Comparison of ENCODE assay signal across 15 mouse cellular contexts in genomic region chr11:74448556-74448955, GRCm38 (mm10).
DNase-seq lines count a peak whose midpoint lies in the region; ATAC-seq and TF ChIP-seq lines count a peak whose summit lies in the region.
"Had no signal": no experiment of that assay in that cellular context is flagged by ENCODE, and none has a peak within 500 bp of the region (broad histone marks: within the 10 kb centered on the region; RNA-seq: fewer than 3 reads in every experiment).

No protein-coding gene starts in this region.

- H3K36me3 ChIP-seq in kidney, adult 2 months (ENCODE audit: control insufficient read depth, insufficient read depth, low read length), result no peaks in the 10 kb centered on the region
- no peaks in the 10 kb centered on the region for H3K36me3 ChIP-seq in heart, embryonic 12.5 days
- no peaks in the 10 kb centered on the region for H3K36me3 ChIP-seq in liver, embryonic 11.5 days (ENCODE audit: control insufficient read depth, insufficient read depth, low read length)
- H3K36me3 ChIP-seq: forebrain, embryonic 15.5 days; hindbrain, embryonic 13.5 days; midbrain, embryonic 15.5 days had no signal

- TF ChIP-seq POLR2A in kidney, adult 2 months (IDR thresholded peaks at IDR 0.05; ENCODE audit: low read depth, low read length), result no peak
- TF ChIP-seq POLR2A in olfactory bulb, adult 2 months (IDR thresholded peaks at IDR 0.05; ENCODE audit: insufficient read depth, low read depth, low read length), result no peak

- no peak overlapping the region for H3K4me2 ChIP-seq in heart, embryonic 12.5 days
- no peak overlapping the region for H3K4me2 ChIP-seq in liver, embryonic 11.5 days
- H3K4me2 ChIP-seq: forebrain, embryonic 15.5 days; hindbrain, embryonic 13.5 days; midbrain, embryonic 15.5 days had no signal

- ATAC-seq in heart, embryonic 12.5 days (ENCODE audit: insufficient number of reproducible peaks, low FRiP score), result peak; percentile 43; the same call in 1 of the 2 replicates
- no peak for ATAC-seq in liver, embryonic 11.5 days (replicated peaks; ENCODE audit: low FRiP score)
- ATAC-seq: CD4-positive, CD25-positive, alpha-beta regulatory T cell, adult 4 months; forebrain, embryonic 15.5 days; midbrain, embryonic 15.5 days had no signal

- no peaks in the 10 kb centered on the region for H3K27me3 ChIP-seq in kidney, adult 2 months (replicated peaks; ENCODE audit: control insufficient read depth, insufficient read depth, low read length)
- no peaks in the 10 kb centered on the region for H3K27me3 ChIP-seq in heart, embryonic 12.5 days (replicated peaks)
- no peaks in the 10 kb centered on the region for H3K27me3 ChIP-seq in liver, embryonic 11.5 days (replicated peaks; ENCODE audit: control insufficient read depth, insufficient read depth, low read length)
- H3K27me3 ChIP-seq: forebrain, embryonic 15.5 days; hindbrain, embryonic 13.5 days; midbrain, embryonic 15.5 days had no signal

- H3K9me3 ChIP-seq in heart, embryonic 12.5 days (replicated peaks), result peaks cover 4% of the 10 kb centered on the region
- no peaks in the 10 kb centered on the region for H3K9me3 ChIP-seq in liver, embryonic 11.5 days (ENCODE audit: control insufficient read depth, low read length)
- H3K9me3 ChIP-seq: midbrain, embryonic 15.5 days had no signal

- peaks cover 3% of the 10 kb centered on the region; the same call in 1 of the 2 replicates for H3K4me1 ChIP-seq in kidney, adult 2 months (ENCODE audit: control insufficient read depth, insufficient read depth, low read length)
- H3K4me1 ChIP-seq in heart, embryonic 12.5 days (replicated peaks), result peaks cover 22% of the 10 kb centered on the region
- H3K4me1 ChIP-seq in olfactory bulb, adult 2 months (ENCODE audit: control insufficient read depth, insufficient read depth, low read length), result peaks cover 13% of the 10 kb centered on the region
- H3K4me1 ChIP-seq in liver, embryonic 11.5 days (replicated peaks; ENCODE audit: control insufficient read depth, insufficient read depth, low read length), result no peaks in the 10 kb centered on the region
- H3K4me1 ChIP-seq: midbrain, embryonic 15.5 days had no signal

- H3K27ac ChIP-seq in kidney, adult 2 months (ENCODE audit: insufficient read depth, low read depth, low read length), result peak overlapping the region; percentile 29; the same call in 1 of the 2 replicates
- H3K27ac ChIP-seq in heart, embryonic 12.5 days (ENCODE audit: poor library complexity, severe bottlenecking), result peak overlapping the region; percentile 86
- H3K27ac ChIP-seq in olfactory bulb, adult 2 months (ENCODE audit: insufficient read depth, low read depth, low read length), result peak overlapping the region; percentile 21; the same call in 1 of the 2 replicates
- no peak overlapping the region for H3K27ac ChIP-seq in liver, embryonic 11.5 days (ENCODE audit: low read depth, low read length)
- H3K27ac ChIP-seq: forebrain, embryonic 15.5 days; midbrain, embryonic 15.5 days had no signal

- no peak overlapping the region for H3K9ac ChIP-seq in heart, embryonic 12.5 days
- H3K9ac ChIP-seq in liver, embryonic 11.5 days (ENCODE audit: low read depth, low read length), result no peak overlapping the region
- H3K9ac ChIP-seq: forebrain, embryonic 15.5 days; hindbrain, embryonic 13.5 days; midbrain, embryonic 15.5 days had no signal

- peak; percentile 33 for DNase-seq in kidney, adult 2 months
- no peak for DNase-seq in kidney, adult 8-10 months
- DNase-seq in gastrocnemius, adult 8-10 months (ENCODE audit: low spot score in 2 of 2), result peak; percentile 41 to 63
- no peak for DNase-seq in thymus, postnatal 4 days
- no peak for DNase-seq in right cerebral cortex, postnatal 25 days
- no peak for DNase-seq in liver, embryonic 11.5 days (ENCODE audit: low spot score)
- DNase-seq: kidney, adult 18-20 months; lung, postnatal 4 days; thymus, postnatal 36 days had no signal

- TF ChIP-seq CTCF in kidney, adult 2 months (conservative IDR thresholded peaks at IDR 0.05; ENCODE audit: insufficient read depth, insufficient read length, low read depth, low read length), result no peak
- TF ChIP-seq CTCF in olfactory bulb, adult 2 months (IDR thresholded peaks at IDR 0.05; ENCODE audit: insufficient read depth, low read depth, low read length), result no peak

- H3K4me3 ChIP-seq in kidney, adult 2 months (ENCODE audit: insufficient read depth, low read depth, low read length), result no peak overlapping the region
- no peak overlapping the region for H3K4me3 ChIP-seq in heart, embryonic 12.5 days
- H3K4me3 ChIP-seq in olfactory bulb, adult 2 months (ENCODE audit: insufficient read depth, low read depth, low read length), result no peak overlapping the region
- no peak overlapping the region for H3K4me3 ChIP-seq in liver, embryonic 11.5 days (ENCODE audit: low read depth, low read length)
- H3K4me3 ChIP-seq: forebrain, embryonic 15.5 days; hindbrain, embryonic 13.5 days; midbrain, embryonic 15.5 days had no signal

- WGBS in kidney, adult 2 months, result 71% methylated on average over 4 of the region's 4 CpGs
- 41% methylated on average over 4 of the region's 4 CpGs for WGBS in heart, embryonic 12.5 days
- WGBS in olfactory bulb, adult 2 months, result 53% methylated on average over 4 of the region's 4 CpGs
- WGBS in liver, embryonic 11.5 days, result 73% methylated on average over 4 of the region's 4 CpGs

Comparison
In these comparisons a context has a peak if more than half of its experiments do, and no peak if none do; other contexts are left out.
1. DNase-seq: peak in kidney, adult 2 months (single experiment) and gastrocnemius, adult 8-10 months (2 of 2); none in kidney, adult 8-10 months (0 of 2), thymus, postnatal 4 days (single experiment), right cerebral cortex, postnatal 25 days (single experiment) and liver, embryonic 11.5 days (single experiment).